Mouse (Mus musculus): Measurements from ENCODE around the gene Rhbdd2. TPM values are rescaled to one million over a fixed set of nuclear protein-coding genes. Genes with fewer than 3 reads are reported as not detected.

Gene Rhbdd2
- polyA plus RNA-seq, 1 experiment from 2014 or later, result 68.6 TPM

- ATAC-seq, result no peak
- Histone ChIP-seq H3K27ac (ENCODE audit: low read depth, low read length) (no peak overlapping the region), H3K9ac (ENCODE audit: low read length) (no peak overlapping the region), H3K27me3 (replicated peaks; ENCODE audit: control insufficient read depth, insufficient read depth, low read length) (no peaks in the 10 kb centered on the region), H3K4me3 (ENCODE audit: low read depth, low read length) (no peak overlapping the region), H3K4me2 (ENCODE audit: low read length) (no peak overlapping the region), H3K9me3 (replicated peaks; ENCODE audit: control insufficient read depth, low read length) (no peaks in the 10 kb centered on the region), H3K36me3 (ENCODE audit: control insufficient read depth, insufficient read depth, low read length) (no peaks in the 10 kb centered on the region), H3K4me1 (ENCODE audit: control insufficient read depth, insufficient read depth, low read length) (peaks cover 12% of the 10 kb centered on the region; the same call in 1 of the 2 replicates)
- DNase-seq (ENCODE audit: low spot score), result no peak
- 73% methylated on average over 2 of the region's 2 CpGs for WGBS
These were observed 38.5 kb downstream of the Rhbdd2 start for GRCm38 (mm10) chr5:135670881-135671280.

- WGBS, result 70% methylated on average over 4 of the region's 4 CpGs
- Histone ChIP-seq H3K27me3 (replicated peaks; ENCODE audit: control insufficient read depth, insufficient read depth, low read length) (no peaks in the 10 kb centered on the region), H3K36me3 (ENCODE audit: control insufficient read depth, insufficient read depth, low read length) (no peaks in the 10 kb centered on the region), H3K4me1 (ENCODE audit: control insufficient read depth, insufficient read depth, low read length) (peaks cover 12% of the 10 kb centered on the region; the same call in 1 of the 2 replicates), H3K9ac (ENCODE audit: low read length) (no peak overlapping the region), H3K9me3 (replicated peaks; ENCODE audit: control insufficient read depth, low read length) (no peaks in the 10 kb centered on the region), H3K4me2 (ENCODE audit: low read length) (no peak overlapping the region), H3K27ac (ENCODE audit: low read depth, low read length) (no peak overlapping the region), H3K4me3 (ENCODE audit: low read depth, low read length) (no peak overlapping the region)
- DNase-seq (ENCODE audit: low spot score) (no peak), ATAC-seq (no peak)
These were observed 40.1 kb downstream of the Rhbdd2 start for GRCm38 (mm10) chr5:135672509-135672908.

- ATAC-seq (no peak), DNase-seq (ENCODE audit: low spot score) (no peak)
- H3K36me3 ChIP-seq (ENCODE audit: control insufficient read depth, insufficient read depth, low read length), result no peaks in the 10 kb centered on the region
- no peaks in the 10 kb centered on the region for H3K9me3 ChIP-seq (replicated peaks; ENCODE audit: control insufficient read depth, low read length)
- H3K27ac ChIP-seq (ENCODE audit: low read depth, low read length), result no peak overlapping the region
- H3K4me2 ChIP-seq (ENCODE audit: low read length), result no peak overlapping the region
- no peak overlapping the region for H3K4me3 ChIP-seq (ENCODE audit: low read depth, low read length)
- no peaks in the 10 kb centered on the region for H3K27me3 ChIP-seq (replicated peaks; ENCODE audit: control insufficient read depth, insufficient read depth, low read length)
- H3K9ac ChIP-seq (ENCODE audit: low read length), result no peak overlapping the region
- peaks cover 12% of the 10 kb centered on the region; the same call in 1 of the 2 replicates for H3K4me1 ChIP-seq (ENCODE audit: control insufficient read depth, insufficient read depth, low read length)
- WGBS, result 55% methylated on average over 5 of the region's 5 CpGs
These were observed 40.6 kb downstream of the Rhbdd2 start for GRCm38 (mm10) chr5:135672980-135673379.

GRCm38 (mm10) chr5:135674349-135674775 lies 41.9 kb downstream of the Rhbdd2 start:
- Histone ChIP-seq H3K27ac (ENCODE audit: low read depth, low read length) (peak overlapping the region; percentile 65), H3K4me1 (ENCODE audit: control insufficient read depth, insufficient read depth, low read length) (peaks cover 12% of the 10 kb centered on the region; the same call in 1 of the 2 replicates), H3K9me3 (replicated peaks; ENCODE audit: control insufficient read depth, low read length) (no peaks in the 10 kb centered on the region), H3K4me2 (ENCODE audit: low read length) (peak overlapping the region; percentile 34; the same call in 1 of the 2 replicates), H3K36me3 (ENCODE audit: control insufficient read depth, insufficient read depth, low read length) (no peaks in the 10 kb centered on the region), H3K9ac (ENCODE audit: low read length) (no peak overlapping the region), H3K4me3 (ENCODE audit: low read depth, low read length) (no peak overlapping the region), H3K27me3 (replicated peaks; ENCODE audit: control insufficient read depth, insufficient read depth, low read length) (no peaks in the 10 kb centered on the region)
- WGBS, result 13% methylated on average over 3 of the region's 3 CpGs
- peak; percentile 34 for DNase-seq (ENCODE audit: low spot score)
- ATAC-seq, result peak; percentile 72

- DNase-seq (ENCODE audit: low spot score), result peak; percentile 92
- WGBS, result under 1% methylated on average over 11 of the region's 11 CpGs
- H3K4me1 ChIP-seq (ENCODE audit: control insufficient read depth, insufficient read depth, low read length), result peaks cover 12% of the 10 kb centered on the region; the same call in 1 of the 2 replicates
- H3K36me3 ChIP-seq (ENCODE audit: control insufficient read depth, insufficient read depth, low read length), result no peaks in the 10 kb centered on the region
- H3K9ac ChIP-seq (ENCODE audit: low read length), result no peak overlapping the region
- peak; percentile 84 for ATAC-seq
- no peak overlapping the region for H3K4me3 ChIP-seq (ENCODE audit: low read depth, low read length)
- H3K27ac ChIP-seq (ENCODE audit: low read depth, low read length), result peak overlapping the region; percentile 74
- H3K9me3 ChIP-seq (replicated peaks; ENCODE audit: control insufficient read depth, low read length), result no peaks in the 10 kb centered on the region
- no peaks in the 10 kb centered on the region for H3K27me3 ChIP-seq (replicated peaks; ENCODE audit: control insufficient read depth, insufficient read depth, low read length)
- H3K4me2 ChIP-seq (ENCODE audit: low read length), result peak overlapping the region; percentile 34
These were observed 42.4 kb downstream of the Rhbdd2 start for GRCm38 (mm10) chr5:135674821-135675220.

GRCm38 (mm10) chr5:135676696-135677095 lies 44.3 kb downstream of the Rhbdd2 start:
- no peak overlapping the region for H3K27ac ChIP-seq (ENCODE audit: low read depth, low read length)
- WGBS, result 86% methylated on average over 3 of the region's 3 CpGs
- no peak overlapping the region for H3K4me2 ChIP-seq (ENCODE audit: low read length)
- H3K36me3 ChIP-seq (ENCODE audit: control insufficient read depth, insufficient read depth, low read length), result no peaks in the 10 kb centered on the region
- no peak for DNase-seq (ENCODE audit: low spot score)
- H3K27me3 ChIP-seq (replicated peaks; ENCODE audit: control insufficient read depth, insufficient read depth, low read length), result no peaks in the 10 kb centered on the region
- H3K4me3 ChIP-seq (ENCODE audit: low read depth, low read length), result no peak overlapping the region
- H3K9ac ChIP-seq (ENCODE audit: low read length), result no peak overlapping the region
- peaks cover 12% of the 10 kb centered on the region; the same call in 1 of the 2 replicates for H3K4me1 ChIP-seq (ENCODE audit: control insufficient read depth, insufficient read depth, low read length)
- no peaks in the 10 kb centered on the region for H3K9me3 ChIP-seq (replicated peaks; ENCODE audit: control insufficient read depth, low read length)
- no peak for ATAC-seq

- no peak for ATAC-seq
- 85% methylated on average over 2 of the region's 2 CpGs for WGBS
- Histone ChIP-seq H3K36me3 (ENCODE audit: control insufficient read depth, insufficient read depth, low read length) (no peaks in the 10 kb centered on the region), H3K4me1 (ENCODE audit: control insufficient read depth, insufficient read depth, low read length) (peaks cover 12% of the 10 kb centered on the region; the same call in 1 of the 2 replicates), H3K27ac (ENCODE audit: low read depth, low read length) (no peak overlapping the region), H3K4me3 (ENCODE audit: low read depth, low read length) (no peak overlapping the region), H3K4me2 (ENCODE audit: low read length) (no peak overlapping the region), H3K9ac (ENCODE audit: low read length) (no peak overlapping the region), H3K9me3 (replicated peaks; ENCODE audit: control insufficient read depth, low read length) (no peaks in the 10 kb centered on the region), H3K27me3 (replicated peaks; ENCODE audit: control insufficient read depth, insufficient read depth, low read length) (no peaks in the 10 kb centered on the region)
- DNase-seq (ENCODE audit: low spot score), result no peak
These were observed 44.8 kb downstream of the Rhbdd2 start for GRCm38 (mm10) chr5:135677251-135677650.

GRCm38 (mm10) chr5:135678481-135678880 lies 46.1 kb downstream of the Rhbdd2 start:
- Histone ChIP-seq H3K36me3 (ENCODE audit: control insufficient read depth, insufficient read depth, low read length) (no peaks in the 10 kb centered on the region), H3K9me3 (replicated peaks; ENCODE audit: control insufficient read depth, low read length) (no peaks in the 10 kb centered on the region), H3K27me3 (replicated peaks; ENCODE audit: control insufficient read depth, insufficient read depth, low read length) (no peaks in the 10 kb centered on the region), H3K4me3 (ENCODE audit: low read depth, low read length) (no peak overlapping the region), H3K9ac (ENCODE audit: low read length) (no peak overlapping the region), H3K4me2 (ENCODE audit: low read length) (no peak overlapping the region), H3K4me1 (ENCODE audit: control insufficient read depth, insufficient read depth, low read length) (peaks cover 12% of the 10 kb centered on the region; the same call in 1 of the 2 replicates), H3K27ac (ENCODE audit: low read depth, low read length) (no peak overlapping the region)
- DNase-seq (ENCODE audit: low spot score) (no peak), ATAC-seq (no peak)
- 96% methylated on average over 6 of the region's 6 CpGs for WGBS

- H3K9me3 ChIP-seq (replicated peaks; ENCODE audit: control insufficient read depth, low read length), result no peaks in the 10 kb centered on the region
- 75% methylated on average over 6 of the region's 6 CpGs for WGBS
- H3K4me2 ChIP-seq (ENCODE audit: low read length), result no peak overlapping the region
- ATAC-seq (no peak), DNase-seq (ENCODE audit: low spot score) (no peak)
- H3K4me3 ChIP-seq (ENCODE audit: low read depth, low read length), result no peak overlapping the region
- H3K27ac ChIP-seq (ENCODE audit: low read depth, low read length), result no peak overlapping the region
- no peak overlapping the region for H3K9ac ChIP-seq (ENCODE audit: low read length)
- no peaks in the 10 kb centered on the region for H3K27me3 ChIP-seq (replicated peaks; ENCODE audit: control insufficient read depth, insufficient read depth, low read length)
- no peaks in the 10 kb centered on the region for H3K4me1 ChIP-seq (ENCODE audit: control insufficient read depth, insufficient read depth, low read length)
- H3K36me3 ChIP-seq (ENCODE audit: control insufficient read depth, insufficient read depth, low read length), result no peaks in the 10 kb centered on the region
These were observed 48.6 kb downstream of the Rhbdd2 start for GRCm38 (mm10) chr5:135680967-135681545.
